Mouse (Mus musculus) activated CD4-positive, CD25-positive, alpha-beta regulatory T cell, adult 4 months (primary cell): Measurements from ENCODE around the gene Cadm1. TPM values are rescaled to one million over a fixed set of nuclear protein-coding genes. Genes with fewer than 3 reads are reported as not detected.

Source experiments
- ATAC-seq: one replicate; pipeline ENCODE4 v1.8.0; 2017
- polyA plus RNA-seq, 2 experiments: library from polyadenylated mRNA; unstranded; fragments of 100-300 nt; shearing (Covaris generic); gene quantifications; one replicate each; pipeline ENCODE4 v1.2.1; 2017

Gene Cadm1
- polyA plus RNA-seq, 2 experiments from 2014 or later = 0.12 to 0.36 TPM

DNA sequence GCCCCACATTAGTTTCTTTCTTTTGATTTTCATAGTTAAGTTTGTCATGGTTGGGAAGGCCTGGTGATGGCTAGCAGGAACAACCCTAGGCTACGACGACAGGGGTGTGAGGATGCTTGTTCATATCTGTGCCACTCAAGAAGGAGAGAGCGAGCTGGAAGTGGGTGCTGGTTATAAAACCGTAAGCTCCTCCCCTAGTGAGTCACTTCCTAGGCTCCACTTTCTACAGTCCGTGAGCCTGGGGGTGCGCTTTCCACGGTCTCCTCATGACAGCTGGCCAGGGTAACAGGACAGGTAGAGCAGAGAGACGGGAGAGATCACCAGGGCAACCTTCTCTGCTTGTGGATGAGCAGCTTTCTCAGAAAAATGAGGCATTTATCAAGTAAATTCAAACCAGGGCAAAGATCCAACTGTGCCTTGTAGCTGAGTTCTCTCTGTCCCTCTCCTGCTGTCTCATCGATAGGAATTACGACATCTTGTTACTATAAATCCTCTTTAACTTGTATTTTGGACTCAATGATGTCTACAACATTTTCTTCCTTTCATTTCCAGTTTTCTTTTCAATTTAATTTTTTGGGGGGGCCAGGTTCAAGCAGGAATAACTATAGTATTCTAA, 23.1 kb downstream of the Cadm1 start:
- no peak for ATAC-seq

DNA sequence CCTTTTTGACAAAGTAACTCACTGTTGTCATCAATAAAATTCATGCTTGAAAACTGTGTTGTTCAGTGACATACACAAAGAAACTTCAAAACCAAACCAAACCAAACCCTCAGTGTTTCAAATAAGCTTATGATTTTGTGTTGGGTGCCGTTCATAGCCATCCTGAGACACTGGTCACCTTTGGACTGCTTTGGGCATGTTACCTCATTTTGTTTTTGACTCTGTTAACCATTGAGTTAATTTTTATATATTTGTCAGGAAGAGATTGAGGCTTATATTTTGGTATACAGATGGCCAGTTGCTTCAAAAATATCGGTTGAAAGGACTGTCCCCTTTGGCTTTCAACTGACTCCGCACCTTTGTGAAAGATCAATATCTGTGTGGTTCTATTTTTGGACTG, 30.8 kb downstream of the Cadm1 start:
- no peak for ATAC-seq

DNA sequence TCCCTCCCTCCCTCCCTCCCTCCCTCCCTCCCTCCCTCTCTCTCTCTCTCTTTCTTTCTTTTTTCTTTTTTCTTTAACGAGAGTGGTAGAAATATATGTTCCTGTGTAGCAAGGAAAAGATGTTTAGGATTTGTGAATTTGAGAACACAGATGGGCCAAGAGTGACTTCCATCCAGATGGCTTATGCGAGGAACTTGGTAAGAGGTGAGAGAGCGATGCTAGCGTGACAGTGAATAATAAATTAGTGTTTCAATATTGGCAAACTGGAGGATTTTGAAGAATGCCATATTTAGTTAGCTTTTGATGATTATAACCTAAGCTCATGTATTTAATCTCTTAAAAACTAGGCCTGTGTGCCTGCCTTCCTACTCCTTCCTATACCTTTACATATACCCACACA, 31.6 kb downstream of the Cadm1 start:
- ATAC-seq = no peak

DNA sequence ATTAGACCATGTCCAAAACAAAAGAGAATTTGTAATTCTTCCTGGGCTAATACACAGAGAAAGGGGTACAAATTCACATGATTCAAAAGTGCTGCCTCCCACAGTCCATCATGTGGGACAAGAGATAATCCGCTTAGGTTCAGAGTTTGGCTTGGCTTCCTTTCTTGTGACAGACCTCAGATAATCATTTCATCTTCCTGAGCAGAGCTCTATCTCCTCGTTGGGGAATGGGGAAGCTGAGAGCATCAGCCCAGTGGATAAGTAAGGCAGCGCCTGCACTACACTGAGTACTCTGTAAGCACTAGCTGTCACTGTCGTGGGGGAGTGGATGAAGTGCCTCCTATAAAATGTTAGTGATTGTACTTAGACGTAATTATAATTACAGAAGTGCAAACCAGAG, 35.1 kb downstream of the Cadm1 start:
- ATAC-seq = no peak

DNA sequence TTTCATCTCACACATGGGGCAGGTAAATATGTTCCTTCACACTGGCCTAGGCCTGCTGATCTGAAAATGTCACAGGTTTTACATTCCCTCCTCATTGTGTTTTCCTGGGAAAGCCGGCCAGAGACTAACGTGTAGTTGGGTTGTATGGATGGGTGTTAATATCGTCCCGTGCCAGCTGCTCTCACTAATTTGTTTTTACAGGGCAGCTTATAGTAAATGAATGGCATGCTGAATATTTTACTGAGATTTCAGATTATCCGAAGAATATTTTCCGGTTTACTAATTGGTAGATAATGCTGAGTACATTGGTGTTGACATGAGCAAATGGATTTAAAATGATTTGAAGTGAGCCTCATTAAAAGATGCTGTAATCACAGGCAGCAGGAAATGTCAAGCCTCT, 37.9 kb downstream of the Cadm1 start:
- no peak for ATAC-seq

DNA sequence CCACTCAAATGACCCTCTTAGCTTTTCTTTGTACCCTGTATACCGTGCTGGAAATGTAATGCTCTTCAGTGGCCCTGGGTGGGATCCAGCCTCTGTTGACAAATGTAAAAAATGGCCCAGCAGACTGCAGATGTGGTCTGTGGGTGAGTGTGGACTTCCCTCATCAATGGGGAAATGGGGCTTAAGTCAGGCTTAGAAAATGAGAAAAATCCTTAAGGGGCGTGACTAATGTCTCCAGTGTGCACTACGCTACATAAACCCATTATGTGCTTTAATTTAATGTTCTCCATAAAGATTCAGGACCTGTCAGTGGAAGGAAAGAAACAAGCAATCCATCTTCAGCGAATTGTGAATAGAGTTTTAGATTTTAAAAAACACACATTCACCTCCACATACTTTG, 40.2 kb downstream of the Cadm1 start:
- ATAC-seq = no peak

DNA sequence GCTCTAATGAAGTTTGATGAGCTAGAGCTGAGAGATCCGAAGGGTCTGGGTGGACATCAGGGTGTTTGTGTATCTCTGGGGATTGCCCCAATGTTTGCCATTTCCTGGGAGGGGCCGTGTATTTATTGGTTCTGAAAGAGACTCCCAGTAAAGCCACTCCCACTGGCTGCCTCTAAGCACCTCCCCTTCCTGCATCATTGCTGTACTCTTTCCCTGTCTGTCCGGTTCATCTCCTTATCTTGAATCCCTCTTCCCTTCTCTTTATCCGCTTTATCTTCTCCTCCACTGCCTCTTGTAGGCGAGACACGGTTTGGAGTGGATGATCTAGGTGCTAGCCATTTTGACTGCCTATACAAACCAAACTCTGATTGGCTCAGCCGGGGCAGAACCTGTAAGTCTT, 41.5 kb downstream of the Cadm1 start:
- ATAC-seq = no peak

DNA sequence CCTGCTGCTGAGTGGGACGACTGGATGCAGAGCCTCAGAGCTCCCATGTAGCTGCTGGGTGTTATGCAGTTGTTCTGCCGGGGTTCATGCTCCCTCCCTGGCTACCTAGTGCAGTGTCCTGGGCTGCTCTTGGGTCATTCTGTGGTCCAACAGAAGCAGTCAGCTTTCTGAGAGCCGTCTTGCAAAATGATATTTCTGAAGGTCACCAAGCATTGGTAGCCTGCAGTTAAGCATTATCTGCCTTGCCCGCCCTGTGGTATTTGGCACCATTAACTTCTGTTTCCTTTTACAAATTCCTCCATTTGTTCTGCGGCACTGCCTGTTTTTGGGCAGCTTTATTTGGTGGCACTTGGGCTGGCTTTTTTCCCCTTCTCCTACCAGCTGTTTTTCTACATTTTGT, 42.2 kb downstream of the Cadm1 start:
- ATAC-seq = no peak

DNA sequence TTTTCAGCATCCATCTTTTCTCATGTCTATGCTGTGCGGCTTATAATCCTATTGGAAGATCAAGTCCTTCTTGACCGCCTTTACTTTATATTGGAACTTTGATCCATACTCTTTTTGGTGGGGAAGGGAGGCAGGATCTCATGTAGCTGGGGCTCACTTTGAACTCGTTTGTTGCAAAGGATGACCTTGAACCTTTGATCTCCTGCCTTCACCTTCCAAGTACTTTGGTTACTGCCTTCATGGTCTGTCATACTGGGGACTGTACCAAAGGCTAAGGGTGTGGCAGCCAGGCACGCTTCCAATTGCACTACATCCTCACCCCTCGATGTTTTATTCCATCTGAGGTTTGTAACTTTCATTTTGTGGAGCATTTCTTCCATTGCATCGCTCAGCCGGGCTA, 43.5 kb downstream of the Cadm1 start:
- no peak for ATAC-seq

DNA sequence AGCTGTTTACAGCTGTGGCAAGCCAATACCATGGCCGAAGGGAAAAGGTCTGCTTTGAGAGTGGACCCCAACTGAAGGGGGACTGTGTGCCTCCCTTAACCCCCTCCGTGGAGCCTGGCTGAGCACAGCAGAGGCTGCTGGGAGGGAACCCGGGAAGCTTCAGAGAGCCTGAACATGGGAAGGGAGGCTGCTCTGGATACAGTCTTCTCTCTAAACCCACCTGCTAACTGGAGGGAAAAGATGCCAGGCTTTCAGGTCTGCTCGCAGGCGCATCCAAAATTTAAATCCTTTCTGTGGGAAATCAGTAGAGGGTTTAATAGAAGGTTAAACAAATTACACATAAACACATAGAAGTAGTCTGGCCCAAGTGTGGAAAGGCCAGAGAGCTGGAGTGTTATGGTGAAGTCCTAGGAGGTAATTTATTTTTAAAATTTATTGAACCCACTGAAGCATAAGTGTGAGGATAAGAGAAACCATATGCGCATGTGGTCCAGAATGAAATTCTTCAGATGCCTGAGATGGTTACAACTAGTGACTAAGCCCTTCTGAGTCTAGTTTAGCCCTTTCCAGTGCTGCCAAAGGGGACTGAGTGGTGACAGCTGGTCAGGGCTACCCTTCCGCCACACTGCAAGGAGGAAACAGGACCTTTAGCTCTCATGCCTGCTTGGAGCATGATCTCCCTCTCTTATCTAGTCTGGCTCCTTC, 44.9 kb downstream of the Cadm1 start:
- ATAC-seq = no peak

DNA sequence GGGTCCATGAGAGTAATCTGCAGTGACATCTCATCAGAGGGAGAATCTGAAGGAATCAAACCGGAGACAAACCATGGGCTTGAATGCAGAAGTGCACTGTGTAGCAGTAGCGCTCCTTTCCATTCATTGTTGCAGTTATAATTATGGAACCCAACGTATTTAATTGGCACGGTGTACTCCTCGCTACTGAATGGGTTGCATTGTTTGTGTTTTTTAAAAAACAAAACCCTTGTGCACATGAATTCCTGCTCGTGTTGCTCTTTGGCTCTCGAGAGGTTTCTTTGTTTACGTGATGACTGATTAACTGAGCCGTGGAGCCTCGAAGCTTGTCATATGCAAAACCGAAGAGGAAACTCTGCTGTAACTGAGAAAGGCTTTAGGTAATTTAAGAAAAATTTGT, 45.8 kb downstream of the Cadm1 start:
- no peak for ATAC-seq

DNA sequence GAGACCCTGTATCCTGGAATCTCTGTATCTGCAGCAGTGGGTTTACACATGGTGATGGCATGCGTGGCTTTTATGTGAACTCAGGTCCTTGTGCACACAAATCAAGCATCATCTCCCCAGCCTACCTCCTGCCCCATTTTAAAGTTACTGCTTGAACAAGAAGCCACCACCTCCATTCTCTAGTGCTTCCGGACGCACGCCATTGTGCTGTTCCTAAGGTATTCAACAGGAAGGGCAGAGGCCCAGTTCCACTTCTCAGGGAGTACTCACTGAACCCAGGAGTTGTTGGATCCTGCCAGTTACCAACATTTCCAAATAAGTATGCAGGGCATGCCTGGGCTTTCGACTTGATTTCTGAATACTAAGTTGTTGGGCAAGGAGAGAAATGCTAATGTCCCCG, 49.5 kb downstream of the Cadm1 start:
- ATAC-seq = no peak

DNA sequence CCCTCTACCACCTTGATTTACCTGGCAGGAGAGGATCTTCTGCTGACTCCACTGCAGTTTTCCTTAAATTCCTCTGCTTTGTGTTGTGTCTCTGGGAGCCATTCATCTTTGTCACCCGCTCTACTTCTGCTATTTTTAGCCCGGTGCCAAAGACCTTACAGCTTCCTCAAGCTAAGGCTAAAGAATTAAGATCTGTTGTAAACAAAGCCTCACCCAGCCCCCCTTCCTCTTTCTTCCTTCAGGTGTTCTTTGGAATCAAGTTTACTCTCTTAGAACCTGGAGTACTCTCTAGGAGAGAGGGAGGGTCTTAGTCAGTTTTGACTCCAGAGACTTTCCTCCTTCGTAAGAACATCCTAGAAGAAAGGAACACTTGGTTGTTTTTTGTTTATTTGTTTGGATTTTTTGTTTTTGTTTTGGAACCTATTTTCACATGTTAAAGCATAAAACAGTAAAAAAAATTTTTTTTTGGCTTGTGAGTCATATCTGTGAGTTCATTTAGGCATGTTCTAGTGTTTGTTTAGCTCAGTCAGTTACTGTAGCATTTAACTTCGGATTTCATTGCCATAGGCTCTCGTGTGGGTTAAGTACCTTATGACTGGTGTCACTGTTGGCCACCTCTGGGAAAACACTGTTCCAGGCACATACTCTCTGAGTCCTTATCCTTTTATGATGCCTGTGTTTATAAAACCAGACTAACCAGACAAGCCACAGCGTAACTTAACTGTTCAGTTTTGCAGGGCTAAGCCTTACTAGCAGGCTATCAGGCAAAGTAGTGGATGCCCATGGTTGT, 51.8 kb downstream of the Cadm1 start:
- no peak for ATAC-seq

DNA sequence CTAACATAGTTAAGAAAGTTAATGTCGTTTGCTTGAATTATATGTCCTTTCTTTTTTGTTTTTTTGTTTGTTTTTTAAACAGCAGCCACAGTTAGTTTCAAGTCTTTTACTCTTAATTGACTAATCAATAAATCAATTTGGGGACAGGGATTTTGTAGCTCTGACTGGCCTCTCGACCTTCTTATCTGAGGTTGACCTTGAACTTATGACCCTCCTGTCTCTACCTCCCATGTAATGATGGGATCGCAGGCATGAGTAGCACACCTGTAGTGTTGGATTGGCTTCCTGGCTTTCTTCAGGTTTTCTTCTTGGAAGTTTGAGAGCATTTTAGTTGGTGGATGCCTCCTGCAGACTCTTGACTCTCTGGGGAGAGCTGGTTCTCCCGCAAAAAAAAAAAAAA, 53.3 kb downstream of the Cadm1 start:
- no peak for ATAC-seq

DNA sequence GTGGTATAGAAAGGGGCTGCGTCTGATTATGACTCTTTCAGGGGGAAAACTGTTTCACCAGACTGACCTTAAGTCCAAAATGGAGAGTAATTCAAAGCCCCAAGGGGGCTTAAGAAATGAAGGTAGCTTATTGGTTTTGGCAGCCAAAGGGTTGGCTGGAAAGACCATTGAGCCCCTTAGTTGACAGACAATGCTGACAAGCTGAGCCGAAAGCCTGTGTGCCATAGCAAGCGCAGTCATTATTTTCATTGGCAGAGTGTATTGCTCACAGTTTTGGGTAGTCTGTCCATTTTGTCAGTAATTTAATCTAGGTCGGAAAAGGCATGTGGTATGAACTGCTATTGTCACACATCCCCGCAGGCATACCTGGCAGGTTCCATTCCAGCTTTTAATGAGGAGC, 56.2 kb downstream of the Cadm1 start:
- no peak for ATAC-seq

DNA sequence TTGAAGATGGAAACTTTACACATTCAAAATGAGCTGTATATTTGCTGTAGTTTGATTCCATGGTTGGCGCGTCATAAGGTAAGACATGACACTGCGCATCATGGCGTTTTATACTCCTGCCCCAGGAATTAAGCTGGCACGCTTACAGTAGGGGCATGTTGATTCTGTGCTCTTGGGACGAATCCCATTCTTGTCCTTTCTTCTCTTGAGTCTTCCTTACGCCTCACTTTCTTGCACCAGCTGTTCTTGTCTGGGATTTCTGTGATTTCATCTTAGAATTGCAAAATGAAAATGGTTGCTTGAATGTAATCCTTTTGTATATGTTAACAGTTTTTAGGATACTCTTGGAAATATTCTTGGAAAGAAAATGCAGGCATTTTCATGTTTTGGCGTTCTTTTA, 56.9 kb downstream of the Cadm1 start:
- ATAC-seq = no peak

DNA sequence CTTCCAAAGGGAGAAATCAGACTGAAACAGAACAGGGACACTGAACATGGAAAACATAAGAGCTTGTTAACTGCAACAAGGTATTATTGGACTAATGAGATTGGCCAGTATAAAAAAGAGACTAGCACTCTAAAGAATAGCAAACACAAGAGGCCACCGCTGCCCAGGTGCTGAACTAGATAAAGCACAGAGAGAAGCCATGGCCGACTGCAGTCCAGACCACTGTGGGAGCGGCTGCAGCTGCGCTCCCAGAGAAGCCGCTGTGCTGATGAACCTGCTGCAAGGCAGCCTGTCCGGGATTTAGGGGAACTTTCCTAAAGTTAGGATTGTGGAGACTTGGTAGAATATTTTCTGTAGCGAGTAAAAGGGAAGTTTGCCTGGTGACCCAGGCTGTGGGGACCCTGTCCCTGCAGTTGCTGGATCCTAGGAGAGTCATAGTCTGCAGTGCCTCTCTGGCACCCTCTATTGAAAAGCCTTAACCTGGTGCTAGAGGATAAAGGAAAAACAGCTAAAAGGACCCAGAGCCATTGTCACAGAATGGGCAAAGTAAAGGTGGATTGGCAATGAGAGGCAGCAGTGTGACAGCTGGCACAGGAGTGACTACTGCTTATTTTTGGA, 57.7 kb downstream of the Cadm1 start:
- no peak for ATAC-seq

DNA sequence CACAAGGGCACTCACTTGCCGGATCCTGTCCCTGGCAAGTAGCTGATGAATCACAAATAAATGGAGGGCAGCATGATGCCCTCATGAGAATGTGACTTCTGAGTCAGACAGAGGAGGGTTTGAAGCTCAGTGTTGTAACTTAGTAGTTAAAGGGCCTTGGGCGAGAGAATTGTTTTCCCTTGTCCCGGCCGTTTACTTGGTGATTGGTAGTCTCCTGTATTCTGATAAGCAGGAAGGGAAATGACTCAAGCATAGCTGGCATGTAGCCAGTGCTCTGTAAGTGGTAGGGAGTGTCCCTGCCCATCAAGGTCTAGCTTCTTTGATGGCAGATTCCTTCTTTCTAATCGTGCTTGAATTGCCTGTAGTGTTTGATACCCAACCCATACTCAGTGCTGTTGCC, 59.9 kb downstream of the Cadm1 start:
- ATAC-seq = no peak

DNA sequence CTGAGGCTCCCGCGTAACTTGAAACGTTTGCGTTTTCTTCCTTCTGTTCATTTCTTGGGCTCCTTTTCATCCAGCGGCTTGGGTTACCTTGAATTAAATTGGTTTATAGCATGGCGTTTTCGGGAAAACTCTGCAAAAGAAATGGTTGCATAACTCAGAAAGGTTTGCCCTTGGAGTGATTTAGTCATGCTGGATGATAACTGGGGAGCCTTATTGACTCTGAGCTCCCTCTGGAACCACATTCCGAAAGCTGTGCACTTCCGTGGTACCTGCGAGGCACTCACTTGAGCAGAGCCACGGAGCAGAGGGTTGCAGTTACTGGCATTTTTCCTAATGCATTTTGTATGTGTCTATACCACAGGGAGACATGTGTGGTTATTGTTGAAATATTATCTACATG, 71.6 kb downstream of the Cadm1 start:
- no peak for ATAC-seq

DNA sequence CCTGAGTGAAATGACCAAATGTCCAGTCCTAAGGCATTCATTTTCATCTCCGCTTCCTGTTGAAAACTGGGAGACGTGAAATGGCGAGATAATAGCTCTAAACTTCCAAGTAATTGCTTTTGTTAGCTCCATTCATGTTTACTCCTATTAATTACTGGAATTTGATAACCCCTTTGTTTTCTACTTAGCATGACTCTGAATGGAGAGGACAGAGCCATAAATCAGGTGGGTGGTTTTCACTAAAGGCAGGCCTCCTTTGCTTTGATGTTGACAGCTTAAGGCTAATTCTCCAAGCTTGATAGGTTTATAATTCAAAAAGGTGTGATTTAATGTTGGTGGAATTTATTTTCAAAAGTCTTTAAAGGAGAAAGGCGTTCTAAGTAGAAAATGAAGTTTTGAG, 74.0 kb downstream of the Cadm1 start:
- ATAC-seq = no peak

DNA sequence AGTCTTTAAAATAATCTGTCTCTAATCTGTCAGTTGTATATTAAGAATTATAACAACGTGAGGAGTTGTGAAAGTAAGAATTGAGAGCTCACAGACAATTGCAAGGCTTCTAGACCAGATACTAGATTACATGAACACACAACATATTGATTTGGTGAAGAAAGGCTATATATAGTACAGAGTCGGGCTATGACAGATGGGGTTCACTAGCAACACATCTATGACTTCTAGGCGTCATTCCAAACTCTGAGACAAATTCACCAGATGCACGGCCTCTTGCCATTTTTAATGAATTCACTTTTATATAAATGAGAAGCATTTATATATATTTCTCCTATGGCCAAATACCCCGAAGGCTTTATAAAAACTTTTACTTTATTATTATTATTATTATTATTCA, 75.7 kb downstream of the Cadm1 start:
- ATAC-seq = no peak

DNA sequence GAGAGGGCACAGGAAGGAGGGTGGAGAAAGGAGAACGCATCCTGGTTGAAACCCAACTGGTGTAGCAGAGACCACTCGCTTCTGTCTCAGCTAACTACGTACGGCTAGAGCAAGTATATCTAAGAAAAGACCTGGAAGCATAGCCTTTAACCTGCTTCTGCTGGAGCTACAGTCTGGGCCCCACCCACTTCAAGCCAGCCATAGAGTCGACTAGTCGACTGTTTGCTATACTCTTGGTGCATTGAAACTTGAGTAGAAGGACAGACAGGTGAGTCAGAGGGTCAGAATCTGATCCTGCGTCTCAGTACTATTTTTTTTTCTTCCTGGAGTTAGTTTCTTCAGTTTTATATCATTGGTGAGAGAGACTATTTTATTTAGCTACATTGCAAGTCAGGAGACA, 78.5 kb downstream of the Cadm1 start:
- no peak for ATAC-seq

DNA sequence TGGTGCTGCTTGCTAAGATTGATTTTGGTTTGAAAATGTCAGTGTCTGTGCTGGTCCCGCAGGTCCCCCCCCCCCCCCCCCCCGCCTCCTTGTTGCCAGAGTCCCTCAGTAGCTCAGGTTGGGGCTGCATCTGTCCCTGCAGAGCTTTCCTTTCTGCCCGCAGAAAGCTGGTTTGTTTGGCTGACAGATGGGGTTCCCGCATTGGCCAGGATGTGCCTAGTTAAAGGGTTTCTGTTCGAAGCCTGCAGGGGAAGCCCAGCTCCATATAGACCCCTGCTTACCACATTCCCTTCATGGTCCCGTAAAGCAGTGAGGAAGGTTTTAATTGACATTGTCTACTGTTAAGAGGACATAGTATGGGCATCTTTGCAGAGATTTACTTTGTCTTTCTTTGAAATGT, 78.9 kb downstream of the Cadm1 start:
- no peak for ATAC-seq

DNA sequence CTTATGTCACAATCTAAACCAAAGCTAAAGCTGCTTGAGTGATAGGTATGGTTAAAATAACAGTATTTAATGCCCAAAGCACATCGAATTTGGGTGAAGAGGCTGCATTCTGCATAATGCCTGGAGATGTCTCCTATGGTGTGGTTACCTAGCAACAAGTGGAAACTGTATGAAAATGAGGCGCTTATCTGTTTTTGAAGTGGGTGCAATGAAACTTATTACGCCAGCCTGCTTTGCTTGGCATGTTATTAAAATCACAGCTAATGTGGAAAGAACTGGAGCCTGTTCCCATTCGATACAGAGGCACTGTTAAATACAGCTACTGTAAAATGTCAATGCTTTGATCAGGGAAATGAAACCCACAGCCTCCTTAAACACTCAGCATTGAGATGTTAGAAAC, 79.5 kb downstream of the Cadm1 start:
- no peak for ATAC-seq
